Mouse (Mus musculus): ENCODE results near the gene Eml2.

DNA sequence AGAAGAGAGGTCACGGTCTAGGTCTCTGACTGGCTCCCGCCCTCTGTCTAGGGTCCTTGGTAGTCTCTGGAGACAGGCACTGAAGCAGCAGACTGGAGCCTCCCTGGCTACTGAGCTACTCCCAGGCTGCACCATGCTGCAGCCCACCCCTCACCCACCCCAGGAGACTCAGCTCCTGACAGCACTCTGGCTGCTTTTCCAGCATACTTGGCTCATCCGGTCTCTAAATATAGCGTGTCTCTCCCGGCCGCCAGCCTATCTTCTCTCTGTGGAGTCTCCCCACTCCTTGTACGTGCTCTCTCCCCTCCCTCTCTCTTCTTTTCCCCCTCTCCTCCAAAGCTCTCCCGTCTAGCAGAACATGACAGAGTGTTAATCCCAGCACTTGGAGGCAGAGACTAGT is 6.1 kb upstream of the Eml2 start:
- TF ChIP-seq HCFC1 (IDR thresholded peaks at IDR 0.05; ENCODE audit: borderline replicate concordance, insufficient read depth, low read length) (no peak), ZNF384 (IDR thresholded peaks at IDR 0.05; ENCODE audit: low read depth, low read length) (no peak), CHD2 (IDR thresholded peaks at IDR 0.05; ENCODE audit: low read depth, low read length) (no peak)
